Comparison of ENCODE assay signal across 14 mouse cellular contexts in the genomic region with DNA sequence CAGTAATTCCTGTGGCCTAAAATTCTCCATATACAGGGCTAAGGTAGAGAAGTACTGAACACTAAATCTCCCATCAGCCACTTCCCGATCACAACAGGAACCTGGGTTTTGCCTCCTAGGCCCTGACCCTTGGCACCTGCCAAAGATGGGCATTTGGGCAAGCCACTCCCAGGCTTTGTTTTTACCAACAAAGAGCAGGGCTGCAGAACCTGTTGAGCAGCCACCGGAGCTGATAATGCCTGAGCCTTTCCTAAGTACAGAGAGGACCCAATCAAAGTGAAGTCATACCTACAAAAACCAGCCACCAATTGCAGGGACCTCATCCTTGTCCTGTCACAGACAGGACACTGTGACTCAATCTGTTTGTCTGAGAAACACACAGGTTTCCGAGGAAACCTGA.
"Had no signal": no experiment of that assay in that cellular context is flagged by ENCODE, and none has a peak within 500 bp of the region (broad histone marks: within the 10 kb centered on the region; RNA-seq: fewer than 3 reads in every experiment).

No protein-coding gene starts in this region.

- H3K27me3 ChIP-seq: kidney, embryonic 15.5 days; limb, embryonic 15.5 days; liver, embryonic 13.5 days; midbrain, embryonic 12.5 days had no signal

- H3K4me3 ChIP-seq: kidney, embryonic 15.5 days; left cerebral cortex, adult 2 months; limb, embryonic 15.5 days; liver, embryonic 13.5 days; midbrain, embryonic 12.5 days had no signal

- H3K4me2 ChIP-seq: kidney, embryonic 15.5 days; limb, embryonic 15.5 days; liver, embryonic 13.5 days; midbrain, embryonic 12.5 days had no signal

- H3K9me3 ChIP-seq: kidney, embryonic 15.5 days; limb, embryonic 15.5 days; liver, embryonic 13.5 days; midbrain, embryonic 12.5 days had no signal

- DNase-seq: kidney, adult 2 months; kidney, postnatal 14 days; liver, embryonic 13.5 days; lung, adult 2 months; lung, postnatal 10 days; right cerebral cortex, postnatal 14 days; thymus, adult 18-20 months; thymus, postnatal 14 days had no signal

- H3K4me1 ChIP-seq: limb, embryonic 15.5 days had no signal

- H3K27ac ChIP-seq: hindbrain, postnatal 0 days; kidney, embryonic 15.5 days; left cerebral cortex, adult 2 months; limb, embryonic 15.5 days; liver, embryonic 13.5 days; midbrain, embryonic 12.5 days had no signal

- ATAC-seq: hindbrain, postnatal 0 days; midbrain, embryonic 16.5 days had no signal

- H3K9ac ChIP-seq: kidney, embryonic 15.5 days; limb, embryonic 15.5 days; liver, embryonic 13.5 days; midbrain, embryonic 12.5 days had no signal
